Mouse (Mus musculus) cerebral cortex, adult 2 months (tissue): ENCODE results near the gene Stpg1.

Experiments used
- WGBS: fragments of 180-500 bp; shearing (Covaris S2); methylation state at CpG from one replicate; pipeline ENCODE4 v1.1.7; 2018; 5-methylcytosine and 5-hydroxymethylcytosine counted together

The Stpg1 gene

GRCm38 (mm10) chr4:135549323-135549722 lies 54.7 kb downstream of the Stpg1 start:
- WGBS: 80% methylated on average over 6 of the region's 6 CpGs

GRCm38 (mm10) chr4:135563794-135564193 lies 69.2 kb downstream of the Stpg1 start:
- WGBS: 80% methylated on average over 2 of the region's 2 CpGs

GRCm38 (mm10) chr4:135565400-135565799 lies 70.8 kb downstream of the Stpg1 start:
- 61% methylated on average over 9 of the region's 9 CpGs for WGBS

- 35% methylated on average over 11 of the region's 11 CpGs for WGBS
These were observed 72.5 kb downstream of the Stpg1 start for GRCm38 (mm10) chr4:135567042-135567441.

- WGBS: 77% methylated on average over 8 of the region's 8 CpGs
These were observed 72.9 kb downstream of the Stpg1 start for GRCm38 (mm10) chr4:135567484-135567883.

- WGBS: 48% methylated on average over 11 of the region's 11 CpGs
These were observed 74.6 kb downstream of the Stpg1 start for GRCm38 (mm10) chr4:135569201-135569600.

GRCm38 (mm10) chr4:135570152-135571036 lies 75.8 kb downstream of the Stpg1 start:
- 17% methylated on average over 32 of the region's 32 CpGs for WGBS

GRCm38 (mm10) chr4:135571037-135571550 lies 76.5 kb downstream of the Stpg1 start:
- 79% methylated on average over 6 of the region's 6 CpGs for WGBS

- WGBS: 70% methylated on average over 8 of the region's 8 CpGs
These were observed 77.7 kb downstream of the Stpg1 start for GRCm38 (mm10) chr4:135572276-135572675.

- under 1% methylated on average over 31 of the region's 31 CpGs for WGBS
These were observed 78.7 kb downstream of the Stpg1 start, which contains the start of gene Grhl3 for GRCm38 (mm10) chr4:135573251-135573808. TSS of gene Grhl3 (minus strand) at chr4:135573630.

GRCm38 (mm10) chr4:135575365-135576140 lies 81.0 kb downstream of the Stpg1 start:
- WGBS: 68% methylated on average over 15 of the region's 15 CpGs

- 90% methylated on average over 5 of the region's 5 CpGs for WGBS
These were observed 83.9 kb downstream of the Stpg1 start for GRCm38 (mm10) chr4:135578490-135578889.

GRCm38 (mm10) chr4:135579695-135580094 lies 85.1 kb downstream of the Stpg1 start:
- WGBS: 71% methylated on average over 6 of the region's 6 CpGs

GRCm38 (mm10) chr4:135581222-135581910 lies 86.8 kb downstream of the Stpg1 start:
- WGBS: 60% methylated on average over 12 of the region's 12 CpGs

GRCm38 (mm10) chr4:135584838-135585237 lies 90.2 kb downstream of the Stpg1 start:
- WGBS: 83% methylated on average over 4 of the region's 4 CpGs
